ENCODE assay signal across 9 mouse cellular contexts in genomic region chr13:20937452-20937851, GRCm38 (mm10).
DNase-seq lines count a peak whose midpoint lies in the region; ATAC-seq lines count a peak whose summit lies in the region.
"Had no signal": no experiment of that assay in that cellular context is flagged by ENCODE, and none has a peak within 500 bp of the region (broad histone marks: within the 10 kb centered on the region; RNA-seq: fewer than 3 reads in every experiment).

No protein-coding gene starts in this region.

- H3K27ac ChIP-seq in heart, embryonic 11.5 days (ENCODE audit: low read depth, low read length): no peak overlapping the region
- H3K27ac ChIP-seq: limb, embryonic 13.5 days had no signal

- no peaks in the 10 kb centered on the region for H3K9me3 ChIP-seq in heart, embryonic 11.5 days (replicated peaks; ENCODE audit: control insufficient read depth, low read length)
- H3K9me3 ChIP-seq: limb, embryonic 13.5 days had no signal

- H3K27me3 ChIP-seq in heart, embryonic 11.5 days (ENCODE audit: control insufficient read depth, insufficient read depth, low read length): no peaks in the 10 kb centered on the region
- no peaks in the 10 kb centered on the region for H3K27me3 ChIP-seq in splenic B cell, adult 2 months (ENCODE audit: control insufficient read depth, insufficient read depth, low read length, poor library complexity, severe bottlenecking)
- H3K27me3 ChIP-seq: limb, embryonic 13.5 days had no signal

- no peaks in the 10 kb centered on the region for H3K36me3 ChIP-seq in heart, embryonic 11.5 days (ENCODE audit: control insufficient read depth, insufficient read depth, low read length)
- no peaks in the 10 kb centered on the region for H3K36me3 ChIP-seq in splenic B cell, adult 2 months (ENCODE audit: control insufficient read depth, insufficient read depth, low read length, poor library complexity, severe bottlenecking)
- H3K36me3 ChIP-seq: limb, embryonic 13.5 days had no signal

- no peak for ATAC-seq in heart, embryonic 11.5 days (replicated peaks; ENCODE audit: insufficient number of reproducible peaks, low FRiP score, low TSS enrichment)
- ATAC-seq in megakaryocyte-erythroid progenitor cell, adult 5-6 weeks (replicated peaks; ENCODE audit: low FRiP score, low TSS enrichment, poor library complexity, severe bottlenecking): peak; percentile 82

- no peak overlapping the region for H3K4me3 ChIP-seq in heart, embryonic 11.5 days (ENCODE audit: low read depth, low read length)
- H3K4me3 ChIP-seq: limb, embryonic 13.5 days had no signal

- peak; percentile 46 for DNase-seq in heart, adult 8-10 months (ENCODE audit: low spot score)
- DNase-seq in ZHBTc4 (ENCODE audit: low read depth, low spot score): peak; percentile 86
- peak; percentile 49 to 83 for DNase-seq in cerebellum, postnatal 4 days (ENCODE audit: low spot score in 2 of 2)
- peak; percentile 34 to 49 for DNase-seq in gastrocnemius, postnatal 36 days
- DNase-seq in layer of hippocampus, postnatal 14 days (ENCODE audit: low spot score in 2 of 2): peak; percentile 50 to 52
- DNase-seq in splenic B cell, adult 2 months (ENCODE audit: low read depth, low spot score): peak; percentile 37

- no peak overlapping the region for H3K4me2 ChIP-seq in heart, embryonic 11.5 days
- H3K4me2 ChIP-seq: limb, embryonic 13.5 days had no signal

- H3K9ac ChIP-seq in heart, embryonic 11.5 days (ENCODE audit: low read depth, low read length): no peak overlapping the region
- H3K9ac ChIP-seq: limb, embryonic 13.5 days had no signal

- H3K4me1 ChIP-seq in heart, embryonic 11.5 days (ENCODE audit: control insufficient read depth, insufficient read depth, low read length): no peaks in the 10 kb centered on the region
- H3K4me1 ChIP-seq: limb, embryonic 13.5 days had no signal

- intact Hi-C loops in gastrocnemius, postnatal 36 days (cut with DNase I): loop anchor here (2.0 kb wide), 1 partner anchor 627 kb away; no protein-coding TSS in a partner anchor

- WGBS in heart, embryonic 11.5 days (ENCODE audit: insufficient replicate concordance): 22% methylated on average over 5 of the region's 5 CpGs
